ENCODE assay signal across 25 mouse cellular contexts in the genomic region with DNA sequence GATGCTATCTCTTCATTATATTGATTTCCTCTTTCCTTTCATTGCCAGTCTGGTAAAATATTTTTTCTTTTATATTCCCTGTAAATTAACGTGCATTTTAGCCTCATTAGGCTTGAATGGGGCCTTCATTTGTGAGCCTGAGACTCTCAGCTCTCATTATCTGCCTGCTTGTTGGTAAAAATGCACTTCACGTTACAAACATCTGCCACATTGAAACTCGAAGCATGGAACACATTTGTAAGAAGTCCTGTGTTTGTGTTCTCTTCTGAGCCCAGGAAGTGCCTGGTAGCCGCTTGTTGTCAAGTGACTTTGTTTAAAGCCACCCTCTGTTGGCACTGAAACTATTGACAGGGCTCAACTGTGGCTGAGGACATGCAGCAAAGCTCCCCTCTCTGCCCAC. TPM values are rescaled to one million over a fixed set of nuclear protein-coding genes. Genes with fewer than 3 reads are reported as not detected.
A peak's percentile ranks its signal among the peaks of the same experiment; 100 is the strongest.
DNase-seq lines count a peak whose midpoint lies in the region; ATAC-seq and TF ChIP-seq lines count a peak whose summit lies in the region.
"Had no signal": no experiment of that assay in that cellular context is flagged by ENCODE, and none has a peak within 500 bp of the region (broad histone marks: within the 10 kb centered on the region; RNA-seq: fewer than 3 reads in every experiment).

No protein-coding gene starts in this region.

- peak overlapping the region; percentile 23; the same call in 1 of the 2 replicates for H3K27ac ChIP-seq in cerebellum, adult 2 months (ENCODE audit: insufficient read depth, low read length)
- H3K27ac ChIP-seq in forebrain, postnatal 0 days (ENCODE audit: low read depth, low read length), result peak overlapping the region; percentile 35; the same call in 1 of the 2 replicates
- H3K27ac ChIP-seq: embryonic facial prominence, embryonic 15.5 days; liver, embryonic 12.5 days; macrophage had no signal

- H3K27me3 ChIP-seq in cerebellum, adult 2 months (ENCODE audit: control insufficient read depth, insufficient read depth, low read length), result no peaks in the 10 kb centered on the region
- no peaks in the 10 kb centered on the region for H3K27me3 ChIP-seq in forebrain, postnatal 0 days (ENCODE audit: insufficient read depth, low read length)
- H3K27me3 ChIP-seq: embryonic facial prominence, embryonic 15.5 days; liver, embryonic 12.5 days; Patski had no signal

- H3K4me2 ChIP-seq in forebrain, postnatal 0 days (ENCODE audit: low read depth), result no peak overlapping the region
- H3K4me2 ChIP-seq: embryonic facial prominence, embryonic 15.5 days; heart, embryonic 11.5 days; liver, embryonic 12.5 days had no signal

- H3K4me3 ChIP-seq in cerebellum, adult 2 months (replicated peaks; ENCODE audit: insufficient read depth, low read depth, low read length), result no peak overlapping the region
- no peak overlapping the region for H3K4me3 ChIP-seq in forebrain, postnatal 0 days (ENCODE audit: low read depth, low read length)
- H3K4me3 ChIP-seq: embryonic facial prominence, embryonic 15.5 days; liver, embryonic 12.5 days had no signal

- peaks cover 11% of the 10 kb centered on the region for H3K36me3 ChIP-seq in forebrain, postnatal 0 days (ENCODE audit: insufficient read depth)

- DNase-seq in cerebellum, adult 2 months, result no peak
- no peak for DNase-seq in cerebellum, adult 11-12 months
- DNase-seq in layer of hippocampus, adult 9-11 months, result peak; percentile 26
- no peak for DNase-seq in layer of hippocampus, adult 8-10 months (ENCODE audit: low spot score in 2 of 2)
- peak; percentile 79 for DNase-seq in brain, embryonic 14.5 days (ENCODE audit: low read depth)
- peak; percentile 24 for DNase-seq in forebrain, postnatal 0 days
- DNase-seq in gastrocnemius, postnatal 36 days, result no peak
- DNase-seq in frontal cortex, adult 2 months (ENCODE audit: extremely low spot score in 1 of 2, low spot score in 1 of 2), result no peak
- DNase-seq: adrenal gland, adult 8-10 months; heart, postnatal 10 days; kidney, adult 18-20 months; kidney, postnatal 10 days; lung, adult 2 months; spleen, adult 18-20 months; thymus, postnatal 4 days had no signal

- TF ChIP-seq CTCF in cerebellum, adult 2 months (IDR thresholded peaks at IDR 0.05; ENCODE audit: borderline replicate concordance, insufficient read depth, low read depth, low read length), result no peak
- TF ChIP-seq CTCF in brain, embryonic 14.5 days (IDR thresholded peaks at IDR 0.05; ENCODE audit: borderline replicate concordance, extremely low read depth, insufficient read depth, insufficient read length), result no peak
- TF ChIP-seq CTCF in forebrain, postnatal 0 days (IDR thresholded peaks at IDR 0.05; ENCODE audit: low read depth), result no peak

- H3K4me1 ChIP-seq in cerebellum, adult 2 months (ENCODE audit: control insufficient read depth, insufficient read depth, low read length), result peaks cover 39% of the 10 kb centered on the region
- H3K4me1 ChIP-seq in forebrain, postnatal 0 days (ENCODE audit: insufficient read depth), result no peaks in the 10 kb centered on the region
- H3K4me1 ChIP-seq: embryonic facial prominence, embryonic 15.5 days; liver, embryonic 12.5 days had no signal

- WGBS in cerebellum, adult 2 months, result 47% methylated on average over 4 of the region's 4 CpGs
- WGBS in forebrain, postnatal 0 days, result 22% methylated on average over 4 of the region's 4 CpGs

- TF ChIP-seq POLR2A in cerebellum, adult 2 months (IDR thresholded peaks at IDR 0.05; ENCODE audit: borderline replicate concordance, insufficient read depth, low read length), result no peak
- no peak for TF ChIP-seq POLR2A in brain, embryonic 14.5 days (IDR thresholded peaks at IDR 0.05; ENCODE audit: borderline replicate concordance, extremely low read depth, insufficient read depth, insufficient read length, poor library complexity, severe bottlenecking)

- intact Hi-C loops in gastrocnemius, postnatal 36 days (cut with DNase I), result no loop called here

- peak; percentile 20; the same call in 1 of the 2 replicates for ATAC-seq in forebrain, postnatal 0 days
- ATAC-seq: liver, embryonic 12.5 days; Patski had no signal

- no peaks in the 10 kb centered on the region for H3K9me3 ChIP-seq in forebrain, postnatal 0 days (ENCODE audit: low read length)
- H3K9me3 ChIP-seq: embryonic facial prominence, embryonic 15.5 days; liver, embryonic 12.5 days had no signal

- no peak overlapping the region for H3K9ac ChIP-seq in forebrain, postnatal 0 days
- H3K9ac ChIP-seq: embryonic facial prominence, embryonic 15.5 days; liver, embryonic 12.5 days had no signal

RNA-seq across cellular contexts. Expression of a gene that starts 38.0 kb away (rescaled TPM):
- 123 and 141 TPM in 2 replicates for polyA plus RNA-seq in cerebellum, adult 2 months (2012; rRNA removed)
- 100 to 1,000 TPM; 127 to 148 (median 137) TPM for total RNA-seq in layer of hippocampus, adult 8-10 months (2022)
- 3.1 and 6.9 TPM in 2 replicates for polyA plus RNA-seq in brain, embryonic 14.5 days (2012; rRNA removed)
- 48.7 and 57.2 TPM in 2 replicates for total RNA-seq in forebrain, postnatal 0 days (2014; rRNA removed)
- 32.3 and 58.7 TPM in 2 replicates for polyA plus RNA-seq in forebrain, postnatal 0 days (2015; fragmentation: Nextera tagmentation; extraction: Ambion mirVana)
- not detected for total RNA-seq in gastrocnemius, postnatal 36 days (2021)
- 25.1 and 35.6 TPM in 2 replicates for polyA plus RNA-seq in frontal cortex, adult 2 months (2012; rRNA removed)
- total RNA-seq: gastrocnemius, adult 18-20 months had no signal
- polyA plus RNA-seq: liver, embryonic 12.5 days; lung, adult 2 months; macrophage; Patski; stomach, embryonic 14.5 days had no signal

RNA-seq across cellular contexts. Expression of a gene that starts 53.2 kb away (rescaled TPM):
- polyA plus RNA-seq in cerebellum, adult 2 months (2012; rRNA removed), result 1.4 and 1.8 TPM in 2 replicates
- 1 to 10 TPM; 1.3 to 4.0 (median 1.9) TPM for total RNA-seq in layer of hippocampus, adult 8-10 months (2022)
- polyA plus RNA-seq in brain, embryonic 14.5 days (2012; rRNA removed), result not detected in 2 replicates
- not detected in 2 replicates for total RNA-seq in forebrain, postnatal 0 days (2014; rRNA removed)
- 0.27 TPM in 1 of 2 replicates, not detected in the other for polyA plus RNA-seq in forebrain, postnatal 0 days (2015; fragmentation: Nextera tagmentation; extraction: Ambion mirVana)
- not detected for total RNA-seq in gastrocnemius, postnatal 36 days (2021)
- 0.23 and 0.56 TPM in 2 replicates for polyA plus RNA-seq in frontal cortex, adult 2 months (2012; rRNA removed)
- total RNA-seq: adrenal gland, adult 8-10 months; gastrocnemius, adult 18-20 months; heart, postnatal 10 days had no signal
- polyA plus RNA-seq: embryonic facial prominence, embryonic 15.5 days; gonadal fat pad, adult 2 months; heart, embryonic 11.5 days; limb, embryonic 11.5 days; liver, embryonic 12.5 days; lung, adult 2 months; macrophage; neural tube, embryonic 11.5 days; Patski; stomach, embryonic 14.5 days had no signal

Comparison
In these comparisons a context has a peak if more than half of its experiments do, and no peak if none do; other contexts are left out.
1. DNase-seq: peak in layer of hippocampus, adult 9-11 months (single experiment), brain, embryonic 14.5 days (single experiment) and forebrain, postnatal 0 days (single experiment); none in cerebellum, adult 2 months (0 of 2), cerebellum, adult 11-12 months (single experiment), layer of hippocampus, adult 8-10 months (0 of 2), gastrocnemius, postnatal 36 days (0 of 2) and frontal cortex, adult 2 months (0 of 2).